Comparison of ENCODE assay signal across 20 mouse cellular contexts in genomic region chr11:53318041-53318440, GRCm38 (mm10). TPM values are rescaled to one million over a fixed set of nuclear protein-coding genes. Genes with fewer than 3 reads are reported as not detected.
DNase-seq lines count a peak whose midpoint lies in the region; ATAC-seq and TF ChIP-seq lines count a peak whose summit lies in the region.
"Had no signal": no experiment of that assay in that cellular context is flagged by ENCODE, and none has a peak within 500 bp of the region (broad histone marks: within the 10 kb centered on the region; RNA-seq: fewer than 3 reads in every experiment).

No protein-coding gene starts in this region.

- TF ChIP-seq CTCF in lung, embryonic 14.5 days (IDR thresholded peaks at IDR 0.05; ENCODE audit: low read depth) = no peak

- peak; percentile 26 for DNase-seq in lung, embryonic 14.5 days
- no peak for DNase-seq in lung, postnatal 10 days
- DNase-seq in ES-CJ7 (ENCODE audit: low read depth, low spot score) = peak; percentile 86
- peak; percentile 92 for DNase-seq in R1 (ENCODE audit: low read depth, low spot score)
- DNase-seq in embryo, embryonic 11 days = peak; percentile 37
- DNase-seq in gastrocnemius, postnatal 36 days = no peak
- DNase-seq: adrenal gland, adult 2 months; adrenal gland, postnatal 25 days; cerebellum, adult 18-20 months; cerebellum, adult 9-11 months; cerebellum, postnatal 36 days; forebrain, postnatal 0 days; gastrocnemius, postnatal 14 days had no signal

- no peak overlapping the region for H3K9ac ChIP-seq in lung, embryonic 14.5 days
- H3K9ac ChIP-seq: embryonic facial prominence, embryonic 13.5 days; forebrain, embryonic 13.5 days; forebrain, postnatal 0 days; heart, embryonic 12.5 days; hindbrain, embryonic 15.5 days had no signal

- no peak overlapping the region for H3K27ac ChIP-seq in lung, embryonic 14.5 days (ENCODE audit: low read depth)
- H3K27ac ChIP-seq: embryonic facial prominence, embryonic 13.5 days; forebrain, embryonic 13.5 days; hindbrain, embryonic 10.5 days; hindbrain, embryonic 15.5 days had no signal

- no peak for ATAC-seq in lung, embryonic 14.5 days (ENCODE audit: insufficient read depth)
- ATAC-seq: forebrain, embryonic 13.5 days; forebrain, postnatal 0 days; inflammation-experienced regulatory T-cells, adult 6 months had no signal

- 69% methylated on average over 7 of the region's 7 CpGs for WGBS in lung, embryonic 14.5 days

- no peaks in the 10 kb centered on the region for H3K36me3 ChIP-seq in lung, embryonic 14.5 days (ENCODE audit: insufficient read depth)
- H3K36me3 ChIP-seq: embryonic facial prominence, embryonic 13.5 days; G1E; heart, embryonic 12.5 days; hindbrain, embryonic 10.5 days; hindbrain, embryonic 15.5 days had no signal

- no peaks in the 10 kb centered on the region for H3K9me3 ChIP-seq in lung, embryonic 14.5 days (ENCODE audit: low read depth, low read length)
- H3K9me3 ChIP-seq: embryonic facial prominence, embryonic 13.5 days; forebrain, embryonic 13.5 days; G1E; heart, embryonic 12.5 days; hindbrain, embryonic 10.5 days; hindbrain, embryonic 15.5 days had no signal

- no peaks in the 10 kb centered on the region for H3K4me1 ChIP-seq in lung, embryonic 14.5 days (ENCODE audit: insufficient read depth)
- H3K4me1 ChIP-seq: forebrain, embryonic 13.5 days; hindbrain, embryonic 15.5 days had no signal

- H3K27me3 ChIP-seq in lung, embryonic 14.5 days (ENCODE audit: insufficient read depth, low read length) = no peaks in the 10 kb centered on the region
- H3K27me3 ChIP-seq: embryonic facial prominence, embryonic 13.5 days; forebrain, embryonic 13.5 days; heart, embryonic 12.5 days; hindbrain, embryonic 15.5 days had no signal

- H3K4me3 ChIP-seq in lung, embryonic 14.5 days (ENCODE audit: low read depth, low read length) = no peak overlapping the region
- H3K4me3 ChIP-seq: embryonic facial prominence, embryonic 13.5 days; forebrain, embryonic 13.5 days; heart, embryonic 12.5 days; hindbrain, embryonic 10.5 days; hindbrain, embryonic 15.5 days had no signal

- intact Hi-C loops in gastrocnemius, postnatal 36 days (cut with DNase I) = no loop called here

- no peak overlapping the region for H3K4me2 ChIP-seq in lung, embryonic 14.5 days
- H3K4me2 ChIP-seq: embryonic facial prominence, embryonic 13.5 days; forebrain, embryonic 13.5 days; heart, embryonic 12.5 days; hindbrain, embryonic 15.5 days had no signal

RNA-seq across cellular contexts. Expression of gene Zcchc10, which starts 6.4 kb away (rescaled TPM):
- 24.0 and 27.7 TPM in 2 replicates for polyA plus RNA-seq in lung, embryonic 14.5 days (2014; fragmentation: Nextera tagmentation; extraction: Ambion mirVana)
- 1 to 10 TPM; 5.5 to 6.2 TPM for total RNA-seq in gastrocnemius, postnatal 36 days (2021)

RNA-seq across cellular contexts. Expression of gene Hspa4, which starts 17.8 kb away (rescaled TPM):
- 105 and 109 TPM in 2 replicates for polyA plus RNA-seq in lung, embryonic 14.5 days (2014; fragmentation: Nextera tagmentation; extraction: Ambion mirVana)
- total RNA-seq in gastrocnemius, postnatal 36 days (2021) = 10 to 100 TPM; 82.0 to 82.4 TPM

RNA-seq across cellular contexts. Expression of gene Aff4, which starts 32.6 kb away (rescaled TPM):
- polyA plus RNA-seq in lung, embryonic 14.5 days (2014; fragmentation: Nextera tagmentation; extraction: Ambion mirVana) = 56.5 and 62.9 TPM in 2 replicates
- total RNA-seq in gastrocnemius, postnatal 36 days (2021) = 10 to 100 TPM; 77.9 to 80.8 TPM

Comparison
In these comparisons a context has a peak if more than half of its experiments do, and no peak if none do; other contexts are left out.
1. DNase-seq: peak in lung, embryonic 14.5 days (single experiment), ES-CJ7 (single experiment), R1 (single experiment) and embryo, embryonic 11 days (single experiment); none in lung, postnatal 10 days (single experiment) and gastrocnemius, postnatal 36 days (0 of 2).